Mouse (Mus musculus): ENCODE results near the gene Pde2a.

DNA sequence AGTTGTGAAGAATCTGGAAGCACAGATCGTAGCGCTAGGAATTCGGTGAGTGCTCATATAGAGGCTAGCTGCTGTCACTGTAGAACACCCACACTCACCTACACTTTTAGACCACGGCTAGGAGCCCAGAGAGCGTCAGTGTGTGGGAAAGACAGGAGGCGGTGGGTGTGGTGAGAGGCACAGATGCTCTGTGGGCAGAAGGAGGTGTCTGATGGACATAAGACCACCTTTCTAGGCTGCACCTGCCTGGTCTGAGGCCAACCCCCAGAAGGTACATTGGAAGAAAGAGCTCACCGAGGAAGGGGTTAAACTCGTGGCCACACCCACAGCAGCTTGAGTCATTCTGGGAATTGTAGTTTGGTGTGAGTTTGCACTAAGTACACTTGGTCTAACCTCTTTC lies 5.2 kb downstream of the Pde2a start:
- TF ChIP-seq POLR2A (IDR thresholded peaks at IDR 0.05; ENCODE audit: insufficient read length, low read depth) (no peak), TCF12 (IDR thresholded peaks at IDR 0.05; ENCODE audit: insufficient read depth, poor library complexity, severe bottlenecking) (no peak), POLR2AphosphoS2 (IDR thresholded peaks at IDR 0.05; ENCODE audit: insufficient read length, low read depth) (no peak), MAX (IDR thresholded peaks at IDR 0.05; ENCODE audit: low read depth) (no peak), USF1 (IDR thresholded peaks at IDR 0.05; ENCODE audit: low read depth) (no peak)

Measured in myocyte (in vitro differentiated cells).